Comparison of ENCODE assay signal across 21 mouse cellular contexts in genomic region chr2:174017596-174017995, GRCm38 (mm10). TPM values are rescaled to one million over a fixed set of nuclear protein-coding genes. Genes with fewer than 3 reads are reported as not detected.
A peak's percentile ranks its signal among the peaks of the same experiment; 100 is the strongest.
DNase-seq lines count a peak whose midpoint lies in the region; ATAC-seq and TF ChIP-seq lines count a peak whose summit lies in the region.
"Had no signal": no experiment of that assay in that cellular context is flagged by ENCODE, and none has a peak within 500 bp of the region (broad histone marks: within the 10 kb centered on the region; RNA-seq: fewer than 3 reads in every experiment).

No protein-coding gene starts in this region.

- no peak for TF ChIP-seq CTCF in bone marrow, adult 2 months (IDR thresholded peaks at IDR 0.05; ENCODE audit: control insufficient read depth, insufficient read depth, low read length)
- no peak for TF ChIP-seq CTCF in lung, adult 2 months (IDR thresholded peaks at IDR 0.05; ENCODE audit: insufficient read depth, low read length)

- TF ChIP-seq POLR2A in bone marrow, adult 2 months (IDR thresholded peaks at IDR 0.05; ENCODE audit: borderline replicate concordance, control insufficient read depth, low read depth, low read length) = no peak
- TF ChIP-seq POLR2A in lung, adult 2 months (IDR thresholded peaks at IDR 0.05; ENCODE audit: borderline replicate concordance, extremely low read depth, low read depth, low read length) = no peak

- no peak overlapping the region for H3K9ac ChIP-seq in liver, embryonic 11.5 days (ENCODE audit: low read depth, low read length)
- H3K9ac ChIP-seq in liver, embryonic 12.5 days = no peak overlapping the region
- H3K9ac ChIP-seq: forebrain, embryonic 15.5 days; hindbrain, embryonic 15.5 days; liver, embryonic 15.5 days; neural tube, embryonic 13.5 days had no signal

- no peak for ATAC-seq in liver, embryonic 11.5 days (replicated peaks; ENCODE audit: low FRiP score)
- no peak for ATAC-seq in liver, embryonic 12.5 days
- ATAC-seq: forebrain, embryonic 15.5 days had no signal

- peak; percentile 30 for DNase-seq in liver, embryonic 11.5 days (ENCODE audit: low spot score)
- DNase-seq in induced T-regulatory cell, adult 2 months (ENCODE audit: low read depth) = peak; percentile 3
- DNase-seq in lung, adult 2 months = no peak
- DNase-seq in layer of hippocampus, adult 9-10 months (ENCODE audit: low spot score) = no peak
- DNase-seq: adrenal gland, postnatal 10 days; cerebellum, adult 11 months; cerebellum, adult 9-10 months; cerebellum, postnatal 36 days; gastrocnemius, postnatal 25 days; heart, postnatal 4 days; kidney, adult 11 months; kidney, postnatal 14 days; right cerebral cortex, postnatal 4 days had no signal

- H3K4me2 ChIP-seq in liver, embryonic 11.5 days = no peak overlapping the region
- H3K4me2 ChIP-seq in liver, embryonic 12.5 days = no peak overlapping the region
- H3K4me2 ChIP-seq: forebrain, embryonic 15.5 days; heart, embryonic 11.5 days; hindbrain, embryonic 15.5 days; liver, embryonic 15.5 days; neural tube, embryonic 13.5 days had no signal

- WGBS in liver, embryonic 11.5 days = 59% methylated on average over 3 of the region's 3 CpGs
- 56% methylated on average over 3 of the region's 3 CpGs for WGBS in liver, embryonic 12.5 days (ENCODE audit: insufficient replicate concordance)
- WGBS in bone marrow, adult 2 months = 50% methylated on average over 3 of the region's 3 CpGs
- WGBS in lung, adult 2 months = 51% methylated on average over 3 of the region's 3 CpGs

- no peaks in the 10 kb centered on the region for H3K27me3 ChIP-seq in liver, embryonic 11.5 days (replicated peaks; ENCODE audit: control insufficient read depth, insufficient read depth, low read length)
- H3K27me3 ChIP-seq in liver, embryonic 12.5 days (replicated peaks) = no peaks in the 10 kb centered on the region
- H3K27me3 ChIP-seq in megakaryocyte, embryonic 14.5 days (replicated peaks) = no peaks in the 10 kb centered on the region
- H3K27me3 ChIP-seq: forebrain, embryonic 15.5 days; hindbrain, embryonic 15.5 days; liver, embryonic 15.5 days; neural tube, embryonic 13.5 days had no signal

- no peaks in the 10 kb centered on the region for H3K9me3 ChIP-seq in liver, embryonic 11.5 days (ENCODE audit: control insufficient read depth, low read length)
- H3K9me3 ChIP-seq in liver, embryonic 12.5 days (replicated peaks) = no peaks in the 10 kb centered on the region
- no peaks in the 10 kb centered on the region for H3K9me3 ChIP-seq in megakaryocyte, embryonic 14.5 days
- H3K9me3 ChIP-seq: forebrain, embryonic 15.5 days; hindbrain, embryonic 15.5 days; liver, embryonic 15.5 days; neural tube, embryonic 13.5 days had no signal

- H3K4me1 ChIP-seq in liver, embryonic 11.5 days (replicated peaks; ENCODE audit: control insufficient read depth, insufficient read depth, low read length) = no peaks in the 10 kb centered on the region
- H3K4me1 ChIP-seq in liver, embryonic 12.5 days = 0 out of 2 replicates have a peak, but pooled peaks cover 8% of the 10 kb centered on the region
- H3K4me1 ChIP-seq in bone marrow, adult 2 months (ENCODE audit: control insufficient read depth, insufficient read depth, low read length) = peaks cover 3% of the 10 kb centered on the region; the same call in 1 of the 2 replicates
- H3K4me1 ChIP-seq in megakaryocyte, embryonic 14.5 days = peaks cover 9% of the 10 kb centered on the region
- peaks cover 3% of the 10 kb centered on the region for H3K4me1 ChIP-seq in lung, adult 2 months (ENCODE audit: control insufficient read depth, insufficient read depth, low read length)
- H3K4me1 ChIP-seq: forebrain, embryonic 15.5 days; hindbrain, embryonic 15.5 days had no signal

- H3K4me3 ChIP-seq in liver, embryonic 11.5 days (ENCODE audit: low read depth, low read length) = no peak overlapping the region
- H3K4me3 ChIP-seq in liver, embryonic 12.5 days = no peak overlapping the region
- no peak overlapping the region for H3K4me3 ChIP-seq in bone marrow, adult 2 months (replicated peaks; ENCODE audit: control insufficient read depth, low read depth, low read length)
- H3K4me3 ChIP-seq in megakaryocyte, embryonic 14.5 days (replicated peaks) = peak overlapping the region; percentile 60
- no peak overlapping the region for H3K4me3 ChIP-seq in lung, adult 2 months (replicated peaks; ENCODE audit: extremely low read depth, low read depth, low read length)
- H3K4me3 ChIP-seq: forebrain, embryonic 15.5 days; hindbrain, embryonic 15.5 days; liver, embryonic 15.5 days; neural tube, embryonic 13.5 days had no signal

- H3K36me3 ChIP-seq in liver, embryonic 11.5 days (ENCODE audit: control insufficient read depth, insufficient read depth, low read length) = no peaks in the 10 kb centered on the region
- H3K36me3 ChIP-seq in liver, embryonic 12.5 days = no peaks in the 10 kb centered on the region
- no peaks in the 10 kb centered on the region for H3K36me3 ChIP-seq in megakaryocyte, embryonic 14.5 days (replicated peaks; ENCODE audit: low read length)
- H3K36me3 ChIP-seq: forebrain, embryonic 15.5 days; hindbrain, embryonic 15.5 days; liver, embryonic 15.5 days; neural tube, embryonic 13.5 days had no signal

- H3K27ac ChIP-seq in liver, embryonic 11.5 days (ENCODE audit: low read depth, low read length) = no peak overlapping the region
- no peak overlapping the region for H3K27ac ChIP-seq in liver, embryonic 12.5 days
- H3K27ac ChIP-seq in bone marrow, adult 2 months (ENCODE audit: control insufficient read depth, insufficient read depth, low read depth, low read length, poor library complexity) = peak overlapping the region; percentile 48
- H3K27ac ChIP-seq: forebrain, embryonic 15.5 days; hindbrain, embryonic 15.5 days; liver, embryonic 15.5 days; neural tube, embryonic 13.5 days had no signal

RNA-seq across cellular contexts. Expression of gene Stx16, which starts 58.5 kb away (rescaled TPM):
- 7.2 and 9.6 TPM in 2 replicates for polyA plus RNA-seq in liver, embryonic 11.5 days (2014; fragmentation: Nextera tagmentation; extraction: Ambion mirVana)
- 4.5 and 4.9 TPM in 2 replicates for polyA plus RNA-seq in liver, embryonic 12.5 days (2016; fragmentation: Nextera tagmentation; extraction: Ambion mirVana)
- polyA plus RNA-seq in bone marrow, adult 2 months (2011; ENCODE audit: insufficient read depth, insufficient read length, low replicate concordance, missing spikeins) = 20.2 and 45.9 TPM in 2 replicates
- 13.6 and 41.1 TPM in 2 replicates for polyA plus RNA-seq in megakaryocyte, embryonic 14.5 days (2012; ENCODE audit: insufficient read depth, low replicate concordance)
- polyA plus RNA-seq in lung, adult 2 months (2012; rRNA removed) = 35.0 and 43.1 TPM in 2 replicates

Comparison
In these comparisons a context has a peak if more than half of its experiments do, and no peak if none do; other contexts are left out.
1. DNase-seq: peak in liver, embryonic 11.5 days (single experiment) and induced T-regulatory cell, adult 2 months (single experiment); none in lung, adult 2 months (single experiment) and layer of hippocampus, adult 9-10 months (single experiment).